Mouse (Mus musculus) ES-Bruce4 (cell line): ENCODE measurements around the gene Gpx4. TPM values are rescaled to one million over a fixed set of nuclear protein-coding genes. Genes with fewer than 3 reads are reported as not detected.

Experiments
- H3K27ac ChIP-seq: 2 replicates; pipeline ENCODE4 v1.5.1; 2012; ENCODE audit warnings: low read length, inconsistent platforms; ENCODE audit not compliant: insufficient read depth
- H3K27me3 ChIP-seq: 2 replicates; pipeline ENCODE4 v1.6.1; 2012; ENCODE audit warnings: mild to moderate bottlenecking, low read length, inconsistent platforms; ENCODE audit not compliant: control insufficient read depth, poor library complexity, insufficient read depth, severe bottlenecking
- H3K36me3 ChIP-seq: 2 replicates; pipeline ENCODE4 v1.6.1; 2012; ENCODE audit warnings: inconsistent platforms, mild to moderate bottlenecking, low read length, moderate library complexity; ENCODE audit not compliant: control insufficient read depth, poor library complexity, insufficient read depth, severe bottlenecking
- H3K4me1 ChIP-seq: one replicate; pipeline ENCODE4 v1.8.1; 2011; ENCODE audit warnings: low read length; ENCODE audit not compliant: control insufficient read depth, insufficient read depth
- H3K4me3 ChIP-seq: 2 replicates; pipeline ENCODE4 v1.5.1; 2011; ENCODE audit warnings: low read depth, mild to moderate bottlenecking, low read length
- H3K9ac ChIP-seq: 2 replicates; pipeline ENCODE4 v1.6.1; 2012; ENCODE audit warnings: low read depth, mild to moderate bottlenecking, inconsistent platforms; ENCODE audit not compliant: poor library complexity, severe bottlenecking
- H3K9me3 ChIP-seq: replicated peaks from 2 replicates; pipeline ENCODE4 v1.6.1; 2012; ENCODE audit warnings: mild to moderate bottlenecking, low read length, inconsistent platforms; ENCODE audit not compliant: control insufficient read depth, poor library complexity, insufficient read depth, severe bottlenecking
- CTCF ChIP-seq: IDR thresholded peaks from one replicate; pipeline ENCODE4 v1.8.1; 2011; ENCODE audit warnings: low read depth, low read length
- EP300 ChIP-seq: IDR thresholded peaks from 2 replicates; pipeline ENCODE4 v1.6.1; 2011; ENCODE audit warnings: low read depth, low read length; ENCODE audit not compliant: insufficient read depth
- POLR2A ChIP-seq: IDR thresholded peaks from one replicate; pipeline ENCODE4 v1.8.1; 2011; ENCODE audit warnings: low read length; ENCODE audit not compliant: insufficient read depth
- polyA plus RNA-seq: library from polyadenylated mRNA; stranded (reverse); fragments of >200 nt; gene quantifications from 2 replicates; pipeline ENCODE4 v1.2.4, GENCODE M21; 2011; ENCODE audit warnings: low read depth; ENCODE audit not compliant: missing spikeins, insufficient read depth, insufficient read length

Gpx4 gene
- polyA plus RNA-seq, 1 experiment, result 479 TPM

GRCm38 (mm10) chr10:80076386-80076785 lies 29.4 kb downstream of the Gpx4 start:
- H3K9ac ChIP-seq, result no peak overlapping the region
- H3K27me3 ChIP-seq, result no peaks in the 10 kb centered on the region
- peaks cover 10% of the 10 kb centered on the region for H3K4me1 ChIP-seq
- no peaks in the 10 kb centered on the region for H3K9me3 ChIP-seq
- H3K4me3 ChIP-seq, result no peak overlapping the region
- 0 out of 2 replicates have a peak, but pooled peaks cover 2% of the 10 kb centered on the region for H3K36me3 ChIP-seq
- TF ChIP-seq CTCF (no peak), EP300 (no peak), POLR2A (no peak)
- no peak overlapping the region for H3K27ac ChIP-seq

DNA sequence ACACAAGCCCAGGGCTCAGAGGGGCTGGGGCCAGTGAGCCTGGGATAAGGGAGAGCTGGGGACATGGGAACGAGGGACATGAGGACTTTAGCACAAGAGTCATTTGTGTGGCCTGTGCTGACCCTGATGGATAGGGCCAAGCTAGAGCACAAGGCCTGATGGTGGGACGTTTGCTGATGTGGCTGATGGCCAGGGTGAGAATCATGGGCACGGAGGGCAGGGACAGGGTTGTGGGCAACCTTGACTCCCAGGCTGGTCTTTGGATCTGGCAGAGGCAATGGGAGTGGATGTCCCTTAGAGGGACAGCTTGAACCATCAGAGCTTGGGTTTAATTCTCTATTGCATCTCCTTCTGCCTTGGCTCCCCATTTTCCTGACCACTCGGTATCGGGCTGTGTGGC lies 30.3 kb downstream of the Gpx4 start:
- TF ChIP-seq POLR2A, result no peak
- TF ChIP-seq EP300, result no peak
- TF ChIP-seq CTCF, result no peak
- no peak overlapping the region for H3K27ac ChIP-seq
- H3K4me1 ChIP-seq, result peaks cover 9% of the 10 kb centered on the region
- no peak overlapping the region for H3K4me3 ChIP-seq
- 0 out of 2 replicates have a peak, but pooled peaks cover 2% of the 10 kb centered on the region for H3K36me3 ChIP-seq
- H3K27me3 ChIP-seq, result no peaks in the 10 kb centered on the region
- H3K9me3 ChIP-seq, result no peaks in the 10 kb centered on the region
- H3K9ac ChIP-seq, result no peak overlapping the region

DNA sequence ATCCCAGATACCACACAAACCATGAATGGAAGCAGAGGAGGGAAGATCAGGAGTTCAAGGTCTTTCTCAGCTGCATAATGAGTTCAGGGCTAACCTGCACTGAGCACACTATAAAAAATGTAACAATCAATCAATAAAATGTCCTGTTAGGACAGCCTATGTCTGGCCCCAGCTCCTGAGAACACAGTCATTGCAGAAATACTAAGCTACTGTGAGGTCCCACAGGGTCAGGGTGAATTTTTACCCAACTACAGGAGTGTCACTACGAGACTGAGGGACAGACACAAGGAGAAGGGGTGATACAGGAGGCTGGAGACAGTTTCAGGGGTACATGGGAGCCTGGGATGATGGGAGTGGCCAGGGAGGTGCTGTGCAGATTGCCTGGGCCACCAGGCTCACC lies 31.4 kb downstream of the Gpx4 start:
- TF ChIP-seq EP300 (no peak), POLR2A (no peak)
- H3K27ac ChIP-seq, result no peak overlapping the region
- H3K9ac ChIP-seq, result no peak overlapping the region
- H3K4me1 ChIP-seq, result peaks cover 5% of the 10 kb centered on the region
- H3K36me3 ChIP-seq, result 0 out of 2 replicates have a peak, but pooled peaks cover 2% of the 10 kb centered on the region
- H3K9me3 ChIP-seq, result no peaks in the 10 kb centered on the region
- no peaks in the 10 kb centered on the region for H3K27me3 ChIP-seq
- H3K4me3 ChIP-seq, result no peak overlapping the region

- no peak overlapping the region for H3K27ac ChIP-seq
- no peak overlapping the region for H3K9ac ChIP-seq
- TF ChIP-seq POLR2A, result no peak
- TF ChIP-seq CTCF, result no peak
- no peak for TF ChIP-seq EP300
- H3K4me3 ChIP-seq, result no peak overlapping the region
- H3K9me3 ChIP-seq, result no peaks in the 10 kb centered on the region
- no peaks in the 10 kb centered on the region for H3K27me3 ChIP-seq
- H3K36me3 ChIP-seq, result peaks cover 2% of the 10 kb centered on the region; the same call in 1 of the 2 replicates
- peaks cover 3% of the 10 kb centered on the region for H3K4me1 ChIP-seq
These were observed 33.6 kb downstream of the Gpx4 start for GRCm38 (mm10) chr10:80080396-80081070.

GRCm38 (mm10) chr10:80081075-80081474 lies 34.1 kb downstream of the Gpx4 start:
- Histone ChIP-seq H3K4me3 (no peak overlapping the region), H3K4me1 (peaks cover 2% of the 10 kb centered on the region), H3K9ac (no peak overlapping the region), H3K27me3 (no peaks in the 10 kb centered on the region), H3K27ac (no peak overlapping the region), H3K36me3 (peaks cover 2% of the 10 kb centered on the region; the same call in 1 of the 2 replicates), H3K9me3 (no peaks in the 10 kb centered on the region)
- TF ChIP-seq POLR2A, result no peak
- TF ChIP-seq CTCF, result no peak
- TF ChIP-seq EP300, result no peak

DNA sequence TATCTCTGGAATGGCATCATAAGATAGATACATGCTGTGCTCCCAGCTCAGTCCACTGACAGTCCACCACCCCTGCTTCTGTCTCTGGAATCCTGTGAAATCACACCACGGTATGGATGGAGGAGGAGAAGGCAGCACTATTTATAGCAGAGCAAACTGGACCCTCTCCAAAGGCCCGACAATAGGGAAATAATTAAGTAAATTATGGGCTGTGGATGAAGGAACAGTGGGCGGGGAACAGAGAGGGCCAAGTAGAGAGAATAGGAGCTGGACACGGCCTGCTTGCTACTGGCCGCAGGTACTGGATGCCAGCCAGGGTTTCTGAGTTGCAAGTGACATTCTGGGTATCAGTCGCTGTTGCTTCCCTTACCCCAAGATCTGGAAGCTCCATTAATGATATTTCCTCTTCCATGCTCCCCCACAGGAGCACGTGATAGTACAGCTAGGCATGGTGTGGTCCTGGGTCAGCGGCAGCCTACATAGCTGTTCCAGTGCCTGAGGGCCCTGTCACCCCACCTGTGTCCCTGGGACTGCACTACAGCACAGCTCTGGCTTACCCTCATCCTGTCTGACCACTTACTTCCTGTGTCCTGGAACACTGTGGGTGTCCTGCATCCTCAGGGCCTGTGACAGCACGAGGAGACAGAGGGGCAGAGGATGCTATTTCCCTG lies 38.0 kb downstream of the Gpx4 start:
- no peaks in the 10 kb centered on the region; the same call in 1 of the 2 replicates for H3K36me3 ChIP-seq
- no peak overlapping the region for H3K27ac ChIP-seq
- H3K9ac ChIP-seq, result no peak overlapping the region

More for the DNA sequence above, 38.0 kb downstream of the Gpx4 start:
- H3K9me3 ChIP-seq, result no peaks in the 10 kb centered on the region
- H3K4me1 ChIP-seq, result no peaks in the 10 kb centered on the region
- no peaks in the 10 kb centered on the region for H3K27me3 ChIP-seq
- H3K4me3 ChIP-seq, result no peak overlapping the region
- no peak for TF ChIP-seq EP300
- no peak for TF ChIP-seq POLR2A
- TF ChIP-seq CTCF, result no peak
